Mouse (Mus musculus): ENCODE results near the gene Serhl.

DNA sequence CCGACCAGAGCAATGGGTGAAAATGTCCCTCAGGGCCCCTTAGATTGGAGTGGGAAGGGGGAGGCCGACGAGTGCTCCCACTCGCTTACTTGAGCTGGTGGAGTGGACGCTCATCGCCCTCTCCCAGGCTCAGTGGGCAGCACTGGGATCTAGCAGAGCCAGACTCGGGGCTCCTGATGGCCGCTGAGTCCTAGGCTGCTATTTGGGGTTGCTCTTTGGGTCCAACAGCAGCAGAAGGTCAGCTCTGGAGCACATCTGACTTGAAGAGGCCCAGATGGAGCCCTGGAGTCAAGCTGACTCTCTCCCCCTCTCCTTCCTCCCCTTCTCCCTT, 11.0 kb downstream of the Serhl start:
- TF ChIP-seq CTCF (IDR thresholded peaks at IDR 0.05; ENCODE audit: borderline replicate concordance, insufficient read depth, low read depth, low read length), result no peak
- TF ChIP-seq POLR2A (IDR thresholded peaks at IDR 0.05; ENCODE audit: borderline replicate concordance, insufficient read depth, low read length), result no peak
